9 mouse cellular contexts compared by ENCODE assay signal in the genomic region with DNA sequence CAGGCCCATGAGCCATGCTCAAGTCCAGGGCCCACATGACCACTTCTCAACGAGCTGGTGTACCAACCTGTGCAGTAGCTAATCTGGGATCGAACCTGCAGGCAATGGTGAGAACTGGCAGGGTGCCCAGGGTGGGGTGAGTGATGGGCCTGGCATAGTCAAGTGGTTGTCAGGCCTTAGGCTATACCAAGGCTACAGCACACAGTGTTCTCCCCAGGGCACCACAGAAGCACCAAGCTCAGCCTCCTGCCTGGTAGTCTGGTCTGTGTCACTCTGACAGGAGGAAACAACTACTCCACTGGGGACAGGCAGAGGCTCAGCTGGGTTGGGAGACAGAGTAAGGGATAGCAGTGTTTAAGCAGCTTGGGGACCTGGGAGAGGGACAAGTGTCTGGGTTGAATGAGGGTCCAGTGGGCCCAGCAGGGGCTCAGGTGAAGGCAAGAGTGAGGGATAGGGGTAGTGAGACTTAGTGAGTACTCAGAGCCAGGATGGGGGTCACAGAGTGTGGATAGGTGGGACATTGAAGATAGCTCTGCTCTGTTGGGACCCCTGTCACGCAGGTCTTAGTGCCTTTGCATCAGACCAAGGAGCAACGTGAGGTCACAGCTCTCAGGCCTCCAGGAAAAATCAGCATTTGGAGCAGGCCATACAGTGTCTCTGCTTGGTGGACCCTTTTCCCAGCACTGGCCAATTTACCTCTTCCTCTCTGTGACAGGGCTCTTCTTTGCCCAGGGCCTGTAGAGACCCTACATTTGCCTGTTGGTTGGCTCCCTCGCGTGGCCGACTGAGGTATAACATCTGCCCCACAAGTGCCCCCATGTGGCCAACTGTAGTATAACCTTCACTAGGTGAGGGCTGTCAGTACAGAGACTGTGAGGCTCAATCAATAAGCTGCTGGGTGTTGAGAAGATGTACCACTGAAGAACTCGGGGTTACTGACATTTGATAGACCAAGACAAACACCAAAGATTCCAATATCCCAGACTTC. TPM values are rescaled to one million over a fixed set of nuclear protein-coding genes. Genes with fewer than 3 reads are reported as not detected.
DNase-seq lines count a peak whose midpoint lies in the region; ATAC-seq and TF ChIP-seq lines count a peak whose summit lies in the region.
"Had no signal": no experiment of that assay in that cellular context is flagged by ENCODE, and none has a peak within 500 bp of the region (broad histone marks: within the 10 kb centered on the region; RNA-seq: fewer than 3 reads in every experiment).

No protein-coding gene starts in this region.

- H3K27me3 ChIP-seq in hindbrain, embryonic 10.5 days (ENCODE audit: insufficient read depth, poor library complexity, severe bottlenecking), result peaks cover 20% of the 10 kb centered on the region; the same call in 1 of the 2 replicates
- H3K27me3 ChIP-seq in lung, postnatal 0 days (replicated peaks; ENCODE audit: insufficient read depth, low read length), result no peaks in the 10 kb centered on the region

- no peak overlapping the region for H3K4me3 ChIP-seq in hindbrain, embryonic 10.5 days
- H3K4me3 ChIP-seq in lung, postnatal 0 days (ENCODE audit: low read depth, low read length), result no peak overlapping the region
- H3K4me3 ChIP-seq: myocyte had no signal

- H3K27ac ChIP-seq in hindbrain, embryonic 10.5 days, result no peak overlapping the region
- H3K27ac ChIP-seq in lung, postnatal 0 days (ENCODE audit: low read length), result no peak overlapping the region

- no peak for TF ChIP-seq EP300 in lung, postnatal 0 days (IDR thresholded peaks at IDR 0.05)

- peaks cover 15% of the 10 kb centered on the region for H3K4me1 ChIP-seq in hindbrain, embryonic 10.5 days (replicated peaks)
- no peaks in the 10 kb centered on the region for H3K4me1 ChIP-seq in lung, postnatal 0 days (ENCODE audit: insufficient read depth, low read depth, low read length)

- H3K9ac ChIP-seq in lung, postnatal 0 days (replicated peaks; ENCODE audit: low read depth), result no peak overlapping the region

- TF ChIP-seq CTCF in lung, postnatal 0 days (IDR thresholded peaks at IDR 0.05), result peak; percentile 100

- 32% methylated on average over 8 of the region's 8 CpGs for WGBS in hindbrain, embryonic 10.5 days
- WGBS in lung, postnatal 0 days, result 16% methylated on average over 7 of the region's 8 CpGs

- H3K4me2 ChIP-seq in lung, postnatal 0 days (replicated peaks; ENCODE audit: low read depth, low read length), result no peak overlapping the region

- H3K36me3 ChIP-seq in hindbrain, embryonic 10.5 days, result no peaks in the 10 kb centered on the region
- no peaks in the 10 kb centered on the region for H3K36me3 ChIP-seq in lung, postnatal 0 days (ENCODE audit: insufficient read depth, low read length)

- peak; percentile 33 for DNase-seq in MEL-GATA-1-ER (ENCODE audit: extremely low read depth, low read depth)
- peak; percentile 64 for DNase-seq in cerebellum, adult 8-10 months
- peak; percentile 87 for DNase-seq in hindbrain, embryonic 10.5 days (ENCODE audit: low spot score)
- peak; percentile 60 for DNase-seq in layer of hippocampus, adult 9-11 months
- peak; percentile 61 for DNase-seq in lung, postnatal 0 days (ENCODE audit: low spot score)
- peak; percentile 51 for DNase-seq in retina, adult 2 months (ENCODE audit: low read depth, low spot score)
- DNase-seq in thymus, postnatal 36 days, result peak; percentile 71 to 82

- no peaks in the 10 kb centered on the region for H3K9me3 ChIP-seq in hindbrain, embryonic 10.5 days
- no peaks in the 10 kb centered on the region for H3K9me3 ChIP-seq in lung, postnatal 0 days (ENCODE audit: low read length)

- ATAC-seq in frontal cortex, adult (ENCODE audit: low TSS enrichment), result peak; percentile 52; the same call in 1 of the 2 replicates
- peak; percentile 56 for ATAC-seq in lung, postnatal 0 days

RNA-seq across cellular contexts. Expression of gene Th, which starts 12.0 kb away (rescaled TPM):
- 8.8 and 14.4 TPM in 2 replicates for polyA plus RNA-seq in hindbrain, embryonic 10.5 days (2016; fragmentation: Nextera tagmentation; extraction: Ambion mirVana)
- polyA plus RNA-seq in lung, postnatal 0 days (2015; fragmentation: Nextera tagmentation; extraction: Ambion mirVana), result 0.08 and 0.10 TPM in 2 replicates
- polyA plus RNA-seq: myocyte had no signal

RNA-seq across cellular contexts. Expression of gene Ascl2, which starts 50.1 kb away (rescaled TPM):
- 0.46 and 0.78 TPM in 2 replicates for polyA plus RNA-seq in hindbrain, embryonic 10.5 days (2016; fragmentation: Nextera tagmentation; extraction: Ambion mirVana)
- polyA plus RNA-seq in lung, postnatal 0 days (2015; fragmentation: Nextera tagmentation; extraction: Ambion mirVana), result 0.90 and 1.3 TPM in 2 replicates
- polyA plus RNA-seq: myocyte had no signal

Comparison
In these comparisons a context has a peak if more than half of its experiments do, and no peak if none do; other contexts are left out.
1. DNase-seq: peak in every context shown above with its lines; median percentile 87 in hindbrain, embryonic 10.5 days; 76 in thymus, postnatal 36 days; 64 in cerebellum, adult 8-10 months; 61 in lung, postnatal 0 days; 60 in layer of hippocampus, adult 9-11 months; 51 in retina, adult 2 months; 33 in MEL-GATA-1-ER.